Mouse (Mus musculus): ENCODE results near the gene Tex13c3.
"Not testable (repeated sequence)": the region's sequence is repeated elsewhere in the genome, so short reads cannot be mapped to it uniquely, and the experiment has no call there.

The Tex13c3 gene

GRCm38 (mm10) chrX:19481219-19481618 lies at the start of gene Tex13c3:
TSS of gene Tex13c3 (minus strand) at chrX:19481319.
- DNase-seq (ENCODE audit: low spot score): not testable (repeated sequence)

GRCm38 (mm10) chrX:19489731-19490130 lies 8.6 kb upstream of the Tex13c3 start:
- no peak for DNase-seq (ENCODE audit: low spot score)
